Mouse (Mus musculus): ENCODE measurements around the gene Syvn1.

DNA sequence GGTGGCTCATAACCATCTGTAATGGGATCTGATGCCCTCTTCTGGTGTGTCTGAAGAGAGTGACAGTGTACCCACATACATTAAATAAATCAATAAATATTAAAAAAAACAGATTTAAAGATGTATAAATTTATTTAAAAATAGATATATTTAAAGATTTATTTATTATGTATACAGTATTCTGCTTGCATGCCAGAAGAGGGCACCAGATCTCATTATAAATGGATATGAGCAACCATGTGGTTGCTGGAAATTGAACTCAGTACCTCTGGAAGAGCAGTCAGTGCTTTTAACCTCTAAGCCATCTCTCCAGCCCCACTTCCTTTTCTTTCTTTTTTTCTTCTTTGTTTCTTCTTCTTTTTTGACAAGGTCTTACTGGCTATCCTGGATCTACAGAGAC is 6.4 kb upstream of the Syvn1 start:
- TF ChIP-seq CTCF (IDR thresholded peaks at IDR 0.05; ENCODE audit: insufficient read depth, low read depth, low read length) (no peak), POLR2A (IDR thresholded peaks at IDR 0.05; ENCODE audit: insufficient read depth, low read depth, low read length) (no peak)

Measured in olfactory bulb, adult 2 months (tissue).